Mouse (Mus musculus) embryonic fibroblast, embryonic 13.5 days (primary cell): ENCODE measurements around the gene Stub1. TPM values are rescaled to one million over a fixed set of nuclear protein-coding genes. Genes with fewer than 3 reads are reported as not detected.

Experiments used
- H3K27ac ChIP-seq: 2 replicates; pipeline ENCODE4 v1.5.1; 2012; ENCODE audit warnings: low read length, control low read depth, inconsistent platforms; ENCODE audit not compliant: insufficient read depth
- H3K4me1 ChIP-seq: 2 replicates; pipeline ENCODE4 v1.6.1; 2011; ENCODE audit warnings: low read length; ENCODE audit not compliant: control insufficient read depth, insufficient read depth
- H3K4me3 ChIP-seq: 2 replicates; pipeline ENCODE4 v1.5.1; 2011; ENCODE audit warnings: mild to moderate bottlenecking, control low read depth, low read length; ENCODE audit not compliant: insufficient read depth
- CTCF ChIP-seq: IDR thresholded peaks from 2 replicates; pipeline ENCODE4 v1.5.1; 2011; ENCODE audit warnings: mild to moderate bottlenecking, control low read depth, low read length, moderate library complexity, borderline replicate concordance; ENCODE audit not compliant: insufficient read depth
- POLR2A ChIP-seq: IDR thresholded peaks from 2 replicates; pipeline ENCODE4 v1.6.1; 2011; ENCODE audit warnings: low read depth, mild to moderate bottlenecking, control low read depth, low read length, moderate library complexity
- polyA plus RNA-seq: library from polyadenylated mRNA; stranded (reverse); fragments of >200 nt; gene quantifications from 2 replicates; pipeline ENCODE4 v1.2.4, GENCODE M21; 2011; ENCODE audit warnings: low read depth; ENCODE audit not compliant: missing spikeins, insufficient read length

The Stub1 gene
- polyA plus RNA-seq, result 115 and 118 TPM in 2 replicates

- Histone ChIP-seq H3K4me3 (peak within 1 kb of the TSS; percentile 86), H3K4me1 (peaks cover 14% of the 10 kb centered on the region)
- TF ChIP-seq POLR2A (peak; percentile 23; the same call in 1 of the 2 replicates), CTCF (no peak)
Observed at GRCm38 (mm10) chr17:25833291-25833663, at the start of gene Stub1. Gene Stub1 (minus strand): TSS chr17:25833404.

GRCm38 (mm10) chr17:25882306-25882705, 49.1 kb upstream of the Stub1 start:
- Histone ChIP-seq H3K4me3 (no peak overlapping the region), H3K4me1 (no peaks in the 10 kb centered on the region), H3K27ac (no peak overlapping the region)
- TF ChIP-seq POLR2A (no peak), CTCF (no peak)

More at GRCm38 (mm10) chr17:25833291-25833663, at the start of gene Stub1:
- H3K27ac ChIP-seq, result peak within 1 kb of the TSS; percentile 94

GRCm38 (mm10) chr17:25881691-25882090, 48.5 kb upstream of the Stub1 start:
- Histone ChIP-seq H3K4me3 (no peak overlapping the region), H3K27ac (no peak overlapping the region), H3K4me1 (no peaks in the 10 kb centered on the region)
- no peak for TF ChIP-seq POLR2A

- no peaks in the 10 kb centered on the region for H3K4me1 ChIP-seq
- no peak overlapping the region for H3K27ac ChIP-seq
- no peak overlapping the region for H3K4me3 ChIP-seq
- TF ChIP-seq POLR2A, result no peak
- no peak for TF ChIP-seq CTCF
Observed at GRCm38 (mm10) chr17:25880913-25881641, 47.9 kb upstream of the Stub1 start.

GRCm38 (mm10) chr17:25880196-25880910, 47.1 kb upstream of the Stub1 start, which contains the start of gene Wfikkn1:
Gene Wfikkn1 (minus strand): TSS chr17:25880858.
- no peak for TF ChIP-seq CTCF
- TF ChIP-seq POLR2A, result no peak
- no peaks in the 10 kb centered on the region for H3K4me1 ChIP-seq
- no peak within 1 kb of the TSS for H3K4me3 ChIP-seq
- H3K27ac ChIP-seq, result no peak within 1 kb of the TSS

GRCm38 (mm10) chr17:25879750-25880149, 46.5 kb upstream of the Stub1 start:
- Histone ChIP-seq H3K4me3 (no peak overlapping the region), H3K27ac (no peak overlapping the region), H3K4me1 (no peaks in the 10 kb centered on the region)
- no peak for TF ChIP-seq POLR2A
- no peak for TF ChIP-seq CTCF

- Histone ChIP-seq H3K4me1 (no peaks in the 10 kb centered on the region), H3K4me3 (no peak overlapping the region), H3K27ac (no peak overlapping the region)
- no peak for TF ChIP-seq POLR2A
- TF ChIP-seq CTCF, result peak; percentile 40; the same call in 1 of the 2 replicates
Observed at GRCm38 (mm10) chr17:25879261-25879660, 46.1 kb upstream of the Stub1 start.

- TF ChIP-seq CTCF, result no peak
- TF ChIP-seq POLR2A, result no peak
- Histone ChIP-seq H3K4me3 (no peak overlapping the region), H3K4me1 (0 out of 2 replicates have a peak, but pooled peaks cover 3% of the 10 kb centered on the region), H3K27ac (no peak overlapping the region)
Observed at GRCm38 (mm10) chr17:25878611-25879180, 45.5 kb upstream of the Stub1 start.

GRCm38 (mm10) chr17:25877741-25878610, 44.8 kb upstream of the Stub1 start:
- 0 out of 2 replicates have a peak, but pooled peaks cover 3% of the 10 kb centered on the region for H3K4me1 ChIP-seq
- no peak overlapping the region for H3K4me3 ChIP-seq
- H3K27ac ChIP-seq, result no peak overlapping the region
- TF ChIP-seq POLR2A (no peak), CTCF (no peak)
